Mouse (Mus musculus) neural tube, embryonic 13.5 days (tissue): ENCODE results near the gene Pter. TPM values are rescaled to one million over a fixed set of nuclear protein-coding genes. Genes with fewer than 3 reads are reported as not detected.

ENCODE experiments used
- ATAC-seq: fragments of 200-750 bp; cut with Nextera tagmentation; 2 replicates; pipeline ENCODE4 v1.8.0; 2017; ENCODE audit warnings: low read depth, mild to moderate bottlenecking, moderate TSS enrichment, moderate library complexity
- H3K27ac ChIP-seq: fragments of 300-500 bp; sonication (generic); replicated peaks from 2 replicates; pipeline ENCODE4 v1.5.1; 2015; ENCODE audit warnings: moderate library complexity, mild to moderate bottlenecking, inconsistent platforms
- H3K27me3 ChIP-seq: fragments of 300-500 bp; sonication (generic); 2 replicates; pipeline ENCODE4 v1.6.1; 2015; ENCODE audit warnings: mild to moderate bottlenecking, inconsistent platforms
- H3K36me3 ChIP-seq: fragments of 300-500 bp; sonication (generic); 2 replicates; pipeline ENCODE4 v1.6.1; 2015; ENCODE audit warnings: mild to moderate bottlenecking, inconsistent platforms
- H3K4me1 ChIP-seq: fragments of 300-500 bp; sonication (generic); replicated peaks from 2 replicates; pipeline ENCODE4 v1.6.1; 2015; ENCODE audit warnings: inconsistent platforms
- H3K4me2 ChIP-seq: fragments of 300-500 bp; sonication (generic); 2 replicates; pipeline ENCODE4 v1.6.1; 2015; ENCODE audit warnings: inconsistent platforms, mild to moderate bottlenecking, moderate library complexity
- H3K4me3 ChIP-seq: fragments of 300-500 bp; sonication (generic); 2 replicates; pipeline ENCODE4 v1.5.1; 2015; ENCODE audit warnings: mild to moderate bottlenecking, inconsistent platforms
- H3K9ac ChIP-seq: fragments of 300-500 bp; sonication (generic); 2 replicates; pipeline ENCODE4 v1.6.1; 2015; ENCODE audit warnings: moderate library complexity, mild to moderate bottlenecking, inconsistent platforms
- H3K9me3 ChIP-seq: fragments of 300-500 bp; sonication (generic); 2 replicates; pipeline ENCODE4 v1.6.1; 2016; ENCODE audit warnings: inconsistent platforms
- WGBS: fragments of 180-500 bp; shearing (Covaris S2); methylation state at CpG from one replicate; pipeline ENCODE4 v1.1.7; 2015; 5-methylcytosine and 5-hydroxymethylcytosine counted together
- polyA plus RNA-seq: library from polyadenylated mRNA; unstranded; fragments of >200 nt; fragmentation: Nextera tagmentation; extraction: Ambion mirVana; gene quantifications from 2 replicates; pipeline ENCODE4 v1.2.1, GENCODE M21; 2015

Gene Pter
- 5.0 and 5.3 TPM in 2 replicates for polyA plus RNA-seq

DNA sequence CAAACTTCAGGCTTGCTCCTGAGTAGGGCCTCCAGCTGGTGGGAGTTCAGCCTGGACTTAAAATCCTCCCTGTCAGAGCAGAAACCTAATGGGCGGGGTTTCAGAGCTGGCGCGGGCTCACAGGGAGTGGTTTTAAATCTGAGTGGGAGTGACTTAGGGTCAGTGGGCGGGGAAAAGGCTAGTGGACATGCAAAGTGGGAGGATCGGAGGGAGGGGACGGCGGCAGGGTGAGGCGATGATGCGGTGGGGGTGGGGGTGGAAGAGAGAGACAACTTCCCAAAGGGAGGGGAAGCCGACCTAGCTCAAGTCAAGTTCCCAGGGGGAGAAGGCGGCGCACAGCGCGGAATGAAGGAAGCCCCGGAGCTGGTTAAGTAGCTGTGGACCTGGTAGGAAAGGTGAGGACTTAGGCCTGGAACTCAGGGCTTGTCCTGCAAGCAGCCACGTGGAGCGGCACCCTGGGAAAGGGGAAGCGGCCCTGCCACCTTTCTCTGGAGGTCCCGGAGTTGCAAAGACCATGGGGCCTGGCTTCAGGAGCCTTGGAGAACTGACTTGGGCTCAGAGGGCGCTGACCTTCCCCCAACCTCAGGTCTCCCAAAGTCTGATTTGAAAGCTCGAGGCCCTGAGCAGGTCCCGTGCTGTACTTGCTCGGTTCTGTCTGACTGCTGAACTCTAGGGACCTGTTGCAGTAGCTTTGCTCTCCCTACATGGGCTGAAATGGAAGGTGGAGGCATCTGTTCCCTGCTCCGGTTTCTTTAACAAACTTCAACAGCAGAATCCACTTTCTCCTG, at the start of gene Pter:
Gene Pter, plus strand, starts transcription at position 238 of the 788 bp plus-strand sequence.
- peak; percentile 92 for ATAC-seq
- H3K27ac ChIP-seq: no peak within 1 kb of the TSS; the same call in 1 of the 2 replicates
- H3K4me2 ChIP-seq: peak within 1 kb of the TSS; percentile 66
- no peaks in the 10 kb centered on the region for H3K9me3 ChIP-seq
- peak within 1 kb of the TSS; percentile 42 for H3K4me3 ChIP-seq
- peak within 1 kb of the TSS; percentile 67 for H3K9ac ChIP-seq
- H3K36me3 ChIP-seq: no peaks in the 10 kb centered on the region
- no peaks in the 10 kb centered on the region for H3K27me3 ChIP-seq
- H3K4me1 ChIP-seq: peaks cover 15% of the 10 kb centered on the region
- 2% methylated on average over 24 of the region's 24 CpGs for WGBS

DNA sequence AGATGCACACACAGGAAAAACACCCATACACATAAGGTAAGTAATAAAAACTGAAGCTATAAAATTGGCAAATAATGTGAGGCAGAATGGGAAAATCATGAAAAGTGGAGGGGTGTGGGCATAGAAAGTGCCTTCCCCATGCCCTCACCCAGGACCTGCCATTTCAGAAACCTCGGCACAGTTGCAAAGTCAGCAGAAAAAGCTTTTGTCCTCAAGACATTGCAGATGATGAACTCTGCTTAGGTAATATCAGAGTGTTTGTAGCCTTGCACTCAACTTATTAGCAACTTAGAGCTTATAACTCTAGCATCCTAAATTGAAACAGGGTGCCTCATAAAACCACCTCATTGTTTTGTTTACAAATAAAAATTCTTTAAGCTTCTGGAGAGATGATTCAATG, 49.6 kb upstream of the Pter start:
- Histone ChIP-seq H3K36me3 (no peaks in the 10 kb centered on the region), H3K27ac (no peak overlapping the region), H3K9me3 (no peaks in the 10 kb centered on the region), H3K4me3 (no peak overlapping the region), H3K27me3 (no peaks in the 10 kb centered on the region), H3K9ac (no peak overlapping the region), H3K4me1 (no peaks in the 10 kb centered on the region), H3K4me2 (no peak overlapping the region)
- WGBS: 54% methylated on average over 1 of the region's 1 CpGs
- ATAC-seq: no peak

DNA sequence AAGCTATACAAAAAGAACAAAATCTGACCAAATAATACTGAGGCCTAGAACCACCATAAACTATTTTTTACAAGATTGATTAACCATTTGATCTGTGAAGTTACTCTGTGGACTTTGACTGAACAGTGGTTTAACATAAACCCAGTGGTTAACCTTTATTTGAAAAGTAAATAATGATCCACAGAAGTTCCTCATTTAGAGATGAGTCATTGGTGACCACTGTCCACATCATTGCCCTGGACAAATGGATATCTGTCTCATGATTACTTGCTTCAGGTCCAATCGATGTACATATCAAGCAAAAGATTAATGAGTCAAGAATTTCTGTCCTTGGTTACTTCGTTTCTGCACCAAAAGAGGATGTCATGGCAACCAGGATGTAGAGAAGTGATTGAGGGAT, 44.3 kb upstream of the Pter start:
- 83% methylated on average over 2 of the region's 2 CpGs for WGBS
- ATAC-seq: no peak
- Histone ChIP-seq H3K4me3 (no peak overlapping the region), H3K27me3 (no peaks in the 10 kb centered on the region), H3K9me3 (no peaks in the 10 kb centered on the region), H3K4me1 (no peaks in the 10 kb centered on the region), H3K9ac (no peak overlapping the region), H3K27ac (no peak overlapping the region), H3K4me2 (no peak overlapping the region), H3K36me3 (no peaks in the 10 kb centered on the region)

DNA sequence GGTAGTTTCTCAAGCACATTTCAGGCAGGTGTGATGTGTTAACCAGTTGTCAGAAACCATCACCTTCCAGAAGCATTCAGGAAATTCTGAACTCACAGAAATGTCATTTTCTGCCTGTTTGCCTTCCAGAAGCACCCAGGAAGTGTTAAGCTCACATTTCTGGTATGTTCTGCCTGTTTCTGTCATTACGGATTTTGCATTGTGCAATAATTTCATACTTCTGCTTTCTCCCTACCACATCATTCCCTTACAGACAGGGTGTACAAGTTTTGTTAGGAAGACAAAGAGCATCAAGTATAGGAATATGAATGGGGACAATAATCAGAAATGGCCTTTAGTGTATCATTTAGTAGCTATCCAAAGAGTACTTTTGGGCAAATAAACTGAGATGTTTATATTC, 42.8 kb upstream of the Pter start:
- no peaks in the 10 kb centered on the region for H3K27me3 ChIP-seq
- 88% methylated on average over 1 of the region's 1 CpGs for WGBS

DNA sequence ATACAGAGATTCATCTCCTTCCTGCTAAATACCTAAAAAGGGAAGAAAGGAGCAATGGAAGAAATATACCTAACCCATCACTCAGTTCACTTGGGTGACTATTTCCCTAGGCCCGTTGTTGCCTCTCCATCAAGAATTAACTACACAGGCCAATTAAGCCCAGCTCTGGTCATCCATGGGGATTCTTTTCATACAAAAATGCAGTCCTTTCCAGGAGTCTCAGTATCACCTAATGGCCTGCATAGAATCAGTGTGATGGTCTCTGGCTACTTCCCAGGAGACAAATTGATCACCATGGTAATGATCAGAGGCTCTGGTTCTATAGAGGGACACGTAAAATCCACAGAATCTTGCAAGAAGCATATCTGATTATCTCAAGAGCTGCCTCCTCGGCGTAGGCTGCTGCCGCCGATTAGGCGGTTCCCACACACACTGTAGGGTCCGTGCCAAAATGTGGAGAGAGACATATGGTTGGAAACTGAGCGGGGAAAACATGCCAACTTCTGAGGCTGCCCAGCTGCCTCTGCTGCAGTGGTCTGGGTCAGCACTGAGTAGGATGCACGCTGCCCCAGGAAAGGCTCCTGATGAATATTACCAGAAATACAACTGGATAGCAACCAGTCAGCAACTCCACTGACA, 40.4 kb upstream of the Pter start:
- no peak overlapping the region for H3K4me3 ChIP-seq
- H3K27me3 ChIP-seq: no peaks in the 10 kb centered on the region
- H3K4me2 ChIP-seq: no peak overlapping the region
- no peak overlapping the region for H3K9ac ChIP-seq
- 71% methylated on average over 10 of the region's 10 CpGs for WGBS
- H3K27ac ChIP-seq: no peak overlapping the region
- peak; percentile 74 for ATAC-seq
- no peaks in the 10 kb centered on the region for H3K36me3 ChIP-seq
- H3K9me3 ChIP-seq: no peaks in the 10 kb centered on the region
- no peaks in the 10 kb centered on the region for H3K4me1 ChIP-seq

More for the DNA sequence above, 42.8 kb upstream of the Pter start:
- H3K27ac ChIP-seq: no peak overlapping the region
- no peak overlapping the region for H3K4me2 ChIP-seq
- H3K9me3 ChIP-seq: no peaks in the 10 kb centered on the region
- ATAC-seq: no peak
- H3K4me3 ChIP-seq: no peak overlapping the region
- H3K36me3 ChIP-seq: no peaks in the 10 kb centered on the region
- H3K4me1 ChIP-seq: no peaks in the 10 kb centered on the region
- no peak overlapping the region for H3K9ac ChIP-seq

DNA sequence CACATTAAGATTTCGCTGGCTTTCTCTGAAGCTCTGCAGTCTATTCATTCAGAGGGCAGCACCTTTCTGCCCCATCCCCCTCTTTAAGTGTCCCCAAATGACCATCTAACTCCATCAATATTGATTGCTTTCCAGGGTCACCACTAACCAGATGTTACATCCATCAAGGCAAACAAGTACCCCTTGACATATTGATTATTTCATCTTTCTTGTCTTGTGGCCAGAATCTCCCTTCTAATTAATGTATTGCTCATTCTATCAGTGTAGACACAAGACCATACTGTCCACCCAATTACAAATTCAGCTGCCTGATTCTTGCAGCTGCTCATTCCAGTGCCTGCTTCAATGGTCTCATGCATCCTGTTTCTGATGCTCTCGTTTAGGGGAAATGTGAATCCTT, 36.8 kb upstream of the Pter start:
- H3K27ac ChIP-seq: no peak overlapping the region
- WGBS: 44% methylated on average over 2 of the region's 2 CpGs
- ATAC-seq: no peak
- H3K9ac ChIP-seq: no peak overlapping the region
- H3K9me3 ChIP-seq: no peaks in the 10 kb centered on the region
- no peak overlapping the region for H3K4me2 ChIP-seq
- no peaks in the 10 kb centered on the region for H3K27me3 ChIP-seq
- no peak overlapping the region for H3K4me3 ChIP-seq
- no peaks in the 10 kb centered on the region for H3K36me3 ChIP-seq
- no peaks in the 10 kb centered on the region for H3K4me1 ChIP-seq

DNA sequence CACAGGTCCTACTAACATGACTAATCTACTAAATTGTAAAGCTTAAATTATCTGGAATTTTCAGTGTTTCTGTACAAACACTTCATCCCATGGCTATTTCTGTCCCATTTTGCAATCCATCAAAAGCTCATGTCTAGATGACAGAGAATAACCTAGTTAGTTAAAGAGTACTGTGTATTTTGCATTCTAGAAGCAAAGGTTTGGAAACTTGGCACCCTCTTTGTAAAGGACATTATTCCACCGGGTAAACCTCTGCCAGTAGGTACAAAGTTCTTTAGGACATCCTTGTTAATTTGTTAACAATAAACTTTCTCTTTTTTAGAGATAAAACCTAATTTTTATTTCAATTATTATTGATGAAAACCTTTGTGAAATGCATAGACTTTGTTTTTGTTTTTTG, 18.1 kb upstream of the Pter start:
- no peak overlapping the region for H3K27ac ChIP-seq
- WGBS: 93% methylated on average over 1 of the region's 1 CpGs
- H3K4me3 ChIP-seq: no peak overlapping the region
- H3K9me3 ChIP-seq: no peaks in the 10 kb centered on the region
- H3K27me3 ChIP-seq: no peaks in the 10 kb centered on the region
- H3K36me3 ChIP-seq: no peaks in the 10 kb centered on the region
- H3K9ac ChIP-seq: no peak overlapping the region
- H3K4me2 ChIP-seq: no peak overlapping the region
- no peaks in the 10 kb centered on the region for H3K4me1 ChIP-seq
- no peak for ATAC-seq

DNA sequence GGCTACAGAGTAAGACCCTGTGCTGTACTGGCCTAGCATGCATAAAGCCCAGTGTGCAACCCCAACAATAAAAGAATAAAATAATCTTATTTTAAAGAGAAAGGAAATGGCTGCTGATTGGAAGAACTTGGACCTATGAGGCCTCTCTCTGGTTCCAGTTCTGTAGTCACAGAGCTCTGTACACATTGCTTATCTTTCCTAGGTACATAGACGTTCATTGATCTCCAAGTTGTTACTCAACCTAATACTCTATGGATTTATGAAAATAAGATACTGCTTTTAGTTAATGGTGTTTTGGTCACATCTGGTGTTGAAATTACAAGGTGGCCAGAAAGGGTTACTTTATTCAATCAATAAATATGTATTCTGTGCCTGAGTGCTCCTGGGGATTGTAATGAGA, 1.8 kb downstream of the Pter start:
- H3K9ac ChIP-seq: no peak overlapping the region
- H3K4me3 ChIP-seq: no peak overlapping the region
- 88% methylated on average over 1 of the region's 1 CpGs for WGBS
- no peaks in the 10 kb centered on the region for H3K9me3 ChIP-seq
- ATAC-seq: no peak
- no peaks in the 10 kb centered on the region for H3K36me3 ChIP-seq
- H3K4me1 ChIP-seq: peaks cover 17% of the 10 kb centered on the region
- H3K27ac ChIP-seq: no peak overlapping the region
- H3K27me3 ChIP-seq: no peaks in the 10 kb centered on the region
- no peak overlapping the region for H3K4me2 ChIP-seq

DNA sequence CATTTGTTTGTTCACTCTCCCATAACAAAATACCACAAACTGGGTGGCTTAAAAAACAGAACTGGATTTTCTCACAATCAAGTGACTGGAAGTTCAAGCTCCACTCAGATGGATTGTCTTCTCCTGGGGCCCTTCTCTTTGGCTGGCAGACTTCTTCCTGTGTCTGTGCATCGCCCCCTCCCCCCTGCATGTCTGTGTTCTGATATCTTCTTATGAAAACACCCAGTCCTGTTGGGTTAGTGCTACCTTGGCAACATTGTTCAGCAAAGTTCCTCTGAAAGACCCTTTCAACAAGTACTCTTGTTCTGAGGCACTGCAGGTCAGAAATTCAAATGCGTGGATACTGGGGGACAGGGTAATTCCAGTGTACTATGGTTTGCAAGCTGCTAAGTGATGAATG, 6.5 kb downstream of the Pter start:
- no peak overlapping the region for H3K9ac ChIP-seq
- H3K27ac ChIP-seq: no peak overlapping the region
- H3K4me1 ChIP-seq: 0 out of 2 replicates have a peak, but pooled peaks cover 4% of the 10 kb centered on the region
- H3K36me3 ChIP-seq: no peaks in the 10 kb centered on the region
- H3K27me3 ChIP-seq: no peaks in the 10 kb centered on the region
- 89% methylated on average over 2 of the region's 2 CpGs for whole genome bisulfite sequencing
- no peak for ATAC-seq
- no peak overlapping the region for H3K4me3 ChIP-seq
- H3K9me3 ChIP-seq: no peaks in the 10 kb centered on the region
- H3K4me2 ChIP-seq: no peak overlapping the region

DNA sequence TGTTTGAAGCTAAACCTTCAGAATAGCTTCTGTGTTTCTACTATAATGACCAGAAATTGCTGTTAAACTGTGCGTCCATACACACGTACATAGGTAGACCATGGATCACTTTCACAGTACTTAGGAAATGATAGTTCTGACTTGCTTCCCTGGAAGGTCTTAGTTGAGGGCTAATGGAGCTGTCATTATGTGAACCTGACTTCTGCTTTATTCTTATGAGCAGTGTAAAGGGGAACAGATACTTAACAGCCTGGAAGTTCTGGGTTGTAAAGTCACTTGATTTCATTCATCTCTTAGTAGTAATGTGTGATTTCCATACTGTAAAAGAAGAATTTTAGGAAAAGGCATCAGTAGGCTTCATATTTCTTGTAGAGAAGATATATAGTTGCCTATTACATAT, 10.1 kb downstream of the Pter start:
- no peaks in the 10 kb centered on the region for H3K36me3 ChIP-seq
- H3K27me3 ChIP-seq: no peaks in the 10 kb centered on the region
- no peak for ATAC-seq
- no peak overlapping the region for H3K4me3 ChIP-seq
- no peak overlapping the region for H3K9ac ChIP-seq
- 87% methylated on average over 2 of the region's 2 CpGs for WGBS
- H3K9me3 ChIP-seq: no peaks in the 10 kb centered on the region
- 0 out of 2 replicates have a peak, but pooled peaks cover 6% of the 10 kb centered on the region for H3K4me1 ChIP-seq
- no peak overlapping the region for H3K4me2 ChIP-seq
- H3K27ac ChIP-seq: no peak overlapping the region

DNA sequence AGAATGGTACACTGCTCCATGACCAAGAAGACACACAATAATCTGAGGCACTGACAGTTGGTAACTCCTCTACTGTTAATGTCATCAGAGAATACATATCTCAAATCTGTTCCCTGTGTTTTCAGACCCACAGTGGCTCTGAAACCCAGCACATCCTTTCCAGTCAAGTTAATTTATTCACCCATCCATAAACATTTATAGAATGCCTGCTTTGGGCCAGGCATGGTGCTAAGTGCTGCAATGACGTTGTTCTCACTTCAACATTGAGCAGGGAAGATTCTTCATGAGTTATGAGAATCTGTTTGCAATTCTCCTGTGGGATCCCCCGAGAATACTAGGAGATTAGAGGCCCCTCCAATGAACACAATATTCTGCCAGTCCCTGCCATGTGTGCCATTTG, 11.4 kb downstream of the Pter start:
- no peak overlapping the region for H3K27ac ChIP-seq
- H3K9ac ChIP-seq: no peak overlapping the region
- 55% methylated on average over 2 of the region's 2 CpGs for WGBS
- no peaks in the 10 kb centered on the region for H3K27me3 ChIP-seq
- no peaks in the 10 kb centered on the region for H3K36me3 ChIP-seq
- ATAC-seq: no peak
- 0 out of 2 replicates have a peak, but pooled peaks cover 3% of the 10 kb centered on the region for H3K4me1 ChIP-seq
- H3K4me3 ChIP-seq: no peak overlapping the region
- H3K4me2 ChIP-seq: no peak overlapping the region
- no peaks in the 10 kb centered on the region for H3K9me3 ChIP-seq

DNA sequence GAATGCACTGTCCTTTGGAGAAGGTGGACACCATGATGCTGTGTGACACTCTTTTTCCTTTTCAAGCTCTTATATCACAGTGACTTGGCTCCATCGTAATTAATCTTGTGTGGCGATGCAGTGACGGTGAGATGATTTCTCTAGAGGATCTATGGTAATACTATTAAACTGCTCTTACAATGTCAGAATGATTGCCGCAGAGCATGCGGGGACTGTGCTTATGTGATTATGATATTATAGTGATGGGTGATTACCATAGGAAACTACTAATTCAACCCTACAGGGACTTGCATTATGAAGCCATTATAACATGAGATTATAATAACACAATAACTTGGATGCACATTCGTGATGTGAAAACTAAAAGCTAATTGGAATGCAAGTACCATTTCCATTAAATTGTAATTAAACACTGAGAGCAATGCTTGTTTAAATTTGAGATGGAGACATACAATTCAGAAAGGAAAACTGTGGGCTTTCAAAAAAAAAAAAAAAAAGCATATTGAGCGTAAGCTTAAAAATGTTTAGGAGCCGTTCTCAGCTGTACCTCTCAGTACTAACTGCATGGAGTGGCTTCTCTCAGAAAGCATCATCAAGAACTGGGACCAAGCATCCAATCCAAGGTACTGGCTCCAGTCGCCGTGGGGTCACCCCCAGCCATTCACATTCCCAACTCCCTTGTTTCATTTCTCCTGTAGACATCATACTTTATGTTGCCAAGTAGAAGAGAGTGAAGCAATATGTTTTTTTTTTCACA, 13.8 kb downstream of the Pter start:
- Histone ChIP-seq H3K4me1 (0 out of 2 replicates have a peak, but pooled peaks cover 3% of the 10 kb centered on the region), H3K27me3 (no peaks in the 10 kb centered on the region), H3K27ac (0 out of 2 replicates have a peak overlapping the region, but pooled peaks have one; percentile 0), H3K4me2 (no peak overlapping the region), H3K9me3 (no peaks in the 10 kb centered on the region), H3K9ac (no peak overlapping the region), H3K4me3 (no peak overlapping the region), H3K36me3 (no peaks in the 10 kb centered on the region)
- WGBS: 66% methylated on average over 10 of the region's 10 CpGs
- peak; percentile 95 for ATAC-seq
